Mouse (Mus musculus) kidney, embryonic 16.5 days (tissue): ENCODE results near the gene Slc38a6. TPM values are rescaled to one million over a fixed set of nuclear protein-coding genes. Genes with fewer than 3 reads are reported as not detected.

ENCODE experiments used
- ATAC-seq: fragments of 200-750 bp; cut with Nextera tagmentation; 2 replicates; pipeline ENCODE4 v1.8.0; 2017; ENCODE audit warnings: moderate TSS enrichment; ENCODE audit not compliant: low FRiP score, low TSS enrichment
- H3K27ac ChIP-seq: fragments of 300-500 bp; sonication (generic); 2 replicates; pipeline ENCODE4 v1.5.1; 2014; ENCODE audit warnings: low read length
- H3K27me3 ChIP-seq: fragments of 300-500 bp; sonication (generic); 2 replicates; pipeline ENCODE4 v1.6.1; 2014; ENCODE audit warnings: low read length, control low read depth, mixed read lengths; ENCODE audit not compliant: insufficient read depth
- H3K36me3 ChIP-seq: fragments of 300-500 bp; sonication (generic); 2 replicates; pipeline ENCODE4 v1.6.1; 2014; ENCODE audit warnings: low read length, control low read depth, mixed read lengths; ENCODE audit not compliant: insufficient read depth
- H3K4me1 ChIP-seq: fragments of 300-500 bp; sonication (generic); 2 replicates; pipeline ENCODE4 v1.6.1; 2014; ENCODE audit warnings: low read length, control low read depth, mixed read lengths; ENCODE audit not compliant: insufficient read depth
- H3K4me2 ChIP-seq: fragments of 300-500 bp; sonication (generic); replicated peaks from 2 replicates; pipeline ENCODE4 v1.6.1; 2014; ENCODE audit warnings: low read depth, low read length
- H3K4me3 ChIP-seq: fragments of 300-500 bp; sonication (generic); 2 replicates; pipeline ENCODE4 v1.5.1; 2014; ENCODE audit warnings: mild to moderate bottlenecking, low read length
- H3K9ac ChIP-seq: fragments of 300-500 bp; sonication (generic); replicated peaks from 2 replicates; pipeline ENCODE4 v1.6.1; 2014; ENCODE audit warnings: low read length
- H3K9me3 ChIP-seq: fragments of 300-500 bp; sonication (generic); 2 replicates; pipeline ENCODE4 v1.6.1; 2016; ENCODE audit warnings: low read length, control low read depth
- WGBS: fragments of 180-500 bp; shearing (Covaris S2); extraction: QIAGEN DNeasy Blood & Tissue Kit; methylation state at CpG from one replicate; pipeline ENCODE4 v1.1.7; 2014; 5-methylcytosine and 5-hydroxymethylcytosine counted together
- polyA plus RNA-seq: library from polyadenylated mRNA; unstranded; fragments of >200 nt; fragmentation: Nextera tagmentation; extraction: Ambion mirVana; gene quantifications from 2 replicates; pipeline ENCODE4 v1.2.1, GENCODE M21; 2015

Slc38a6 gene
- polyA plus RNA-seq, 1 experiment from 2014 or later, result 6.0 TPM

DNA sequence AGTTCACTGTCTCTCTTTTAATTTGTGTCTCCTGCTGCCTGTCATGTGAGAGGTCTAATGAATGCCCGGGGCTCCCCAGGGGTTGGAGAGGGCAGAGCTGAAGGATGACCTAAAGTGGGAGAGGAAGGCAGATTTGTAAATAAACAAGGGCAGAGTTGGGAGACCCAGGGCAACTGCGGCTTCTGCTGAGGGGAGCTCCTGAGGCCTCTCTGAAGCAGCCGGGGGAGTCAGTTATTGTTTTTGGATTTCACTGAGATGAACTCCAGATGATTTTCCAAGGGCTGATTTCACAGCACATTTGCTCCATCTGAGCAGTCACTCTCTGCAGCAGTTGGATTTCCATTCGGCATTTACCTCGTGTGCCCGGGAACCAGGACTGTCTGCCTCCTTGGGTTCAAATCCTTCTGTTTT is 107.3 kb downstream of the Slc38a6 start:
- 10% methylated on average over 6 of the region's 6 CpGs for WGBS
- no peak overlapping the region for H3K27ac ChIP-seq

DNA sequence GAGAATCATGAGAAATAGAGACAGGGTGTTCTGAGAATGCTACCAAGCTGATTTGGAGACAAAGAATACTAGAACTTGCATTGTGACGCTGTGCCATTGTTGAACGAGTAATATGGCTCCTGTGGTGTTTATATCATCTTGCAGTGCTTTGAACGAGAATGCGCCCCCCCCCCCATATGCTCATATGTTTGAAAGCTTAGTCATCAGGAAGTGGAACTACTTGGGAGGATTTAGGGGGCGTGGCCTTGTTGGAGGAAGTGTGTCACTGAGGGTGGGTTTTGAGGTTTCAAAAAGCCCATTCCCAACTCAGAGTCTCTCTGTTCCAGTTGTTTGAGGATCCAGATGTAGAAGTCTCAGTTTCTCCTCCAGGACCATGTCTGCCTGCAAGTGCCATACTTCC is 108.0 kb downstream of the Slc38a6 start:
- no peak overlapping the region for H3K9ac ChIP-seq
- H3K4me3 ChIP-seq, result no peak overlapping the region
- H3K36me3 ChIP-seq, result no peaks in the 10 kb centered on the region
- no peak overlapping the region for H3K27ac ChIP-seq
- H3K4me1 ChIP-seq, result peaks cover 8% of the 10 kb centered on the region
- no peak for ATAC-seq
- WGBS, result 80% methylated on average over 5 of the region's 5 CpGs
- H3K9me3 ChIP-seq, result 0 out of 2 replicates have a peak, but pooled peaks cover 6% of the 10 kb centered on the region
- H3K4me2 ChIP-seq, result no peak overlapping the region
- no peaks in the 10 kb centered on the region for H3K27me3 ChIP-seq

More for the DNA sequence above, 107.3 kb downstream of the Slc38a6 start:
- H3K4me2 ChIP-seq, result no peak overlapping the region
- ATAC-seq, result no peak
- no peak overlapping the region for H3K4me3 ChIP-seq
- no peaks in the 10 kb centered on the region for H3K27me3 ChIP-seq
- no peaks in the 10 kb centered on the region for H3K36me3 ChIP-seq
- 0 out of 2 replicates have a peak, but pooled peaks cover 6% of the 10 kb centered on the region for H3K9me3 ChIP-seq
- H3K9ac ChIP-seq, result no peak overlapping the region
- peaks cover 8% of the 10 kb centered on the region for H3K4me1 ChIP-seq

DNA sequence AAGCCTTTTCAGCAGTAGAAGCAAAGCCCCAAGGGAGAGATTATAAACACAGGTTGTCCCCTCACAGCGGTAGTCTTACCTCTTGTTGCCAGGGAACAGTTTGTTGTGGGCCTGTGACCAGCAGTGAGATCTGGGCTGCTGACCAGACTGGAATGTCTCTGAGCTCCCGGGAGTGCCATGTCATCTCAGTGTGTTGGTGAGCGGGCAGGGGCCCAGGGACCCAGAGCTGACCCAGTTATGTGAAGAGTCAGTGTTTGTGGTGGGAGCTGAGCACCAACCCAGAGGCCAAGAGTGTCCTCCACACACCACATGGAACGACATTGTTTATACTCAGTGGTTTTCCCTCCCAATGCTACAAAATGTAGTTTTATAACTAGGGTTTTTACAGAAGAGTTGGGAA is 112.8 kb downstream of the Slc38a6 start:
- H3K36me3 ChIP-seq, result no peaks in the 10 kb centered on the region
- no peak overlapping the region for H3K27ac ChIP-seq
- 0 out of 2 replicates have a peak, but pooled peaks cover 6% of the 10 kb centered on the region for H3K9me3 ChIP-seq
- no peak overlapping the region for H3K4me2 ChIP-seq
- no peak for ATAC-seq
- no peak overlapping the region for H3K4me3 ChIP-seq
- no peak overlapping the region for H3K9ac ChIP-seq
- H3K27me3 ChIP-seq, result no peaks in the 10 kb centered on the region
- H3K4me1 ChIP-seq, result peaks cover 4% of the 10 kb centered on the region; the same call in 1 of the 2 replicates
- WGBS, result 51% methylated on average over 4 of the region's 4 CpGs

- H3K4me1 ChIP-seq, result peaks cover 10% of the 10 kb centered on the region
- H3K9ac ChIP-seq, result no peak overlapping the region
- 68% methylated on average over 4 of the region's 4 CpGs for WGBS
- H3K27ac ChIP-seq, result no peak overlapping the region
- H3K27me3 ChIP-seq, result no peaks in the 10 kb centered on the region
- no peaks in the 10 kb centered on the region for H3K9me3 ChIP-seq
- H3K4me2 ChIP-seq, result no peak overlapping the region
- no peak for ATAC-seq
- H3K36me3 ChIP-seq, result no peaks in the 10 kb centered on the region
- H3K4me3 ChIP-seq, result no peak overlapping the region
Measured at GRCm38 (mm10) chr12:73400481-73401025, 114.0 kb downstream of the Slc38a6 start.

- H3K9ac ChIP-seq, result no peak overlapping the region
- H3K36me3 ChIP-seq, result no peaks in the 10 kb centered on the region
- H3K4me1 ChIP-seq, result peaks cover 10% of the 10 kb centered on the region
- no peak overlapping the region for H3K4me2 ChIP-seq
- no peaks in the 10 kb centered on the region for H3K9me3 ChIP-seq
- no peak overlapping the region for H3K27ac ChIP-seq
- no peak overlapping the region for H3K4me3 ChIP-seq
- WGBS, result 73% methylated on average over 3 of the region's 3 CpGs
- no peak for ATAC-seq
- no peaks in the 10 kb centered on the region for H3K27me3 ChIP-seq
Measured at GRCm38 (mm10) chr12:73401520-73402130, 115.0 kb downstream of the Slc38a6 start.

DNA sequence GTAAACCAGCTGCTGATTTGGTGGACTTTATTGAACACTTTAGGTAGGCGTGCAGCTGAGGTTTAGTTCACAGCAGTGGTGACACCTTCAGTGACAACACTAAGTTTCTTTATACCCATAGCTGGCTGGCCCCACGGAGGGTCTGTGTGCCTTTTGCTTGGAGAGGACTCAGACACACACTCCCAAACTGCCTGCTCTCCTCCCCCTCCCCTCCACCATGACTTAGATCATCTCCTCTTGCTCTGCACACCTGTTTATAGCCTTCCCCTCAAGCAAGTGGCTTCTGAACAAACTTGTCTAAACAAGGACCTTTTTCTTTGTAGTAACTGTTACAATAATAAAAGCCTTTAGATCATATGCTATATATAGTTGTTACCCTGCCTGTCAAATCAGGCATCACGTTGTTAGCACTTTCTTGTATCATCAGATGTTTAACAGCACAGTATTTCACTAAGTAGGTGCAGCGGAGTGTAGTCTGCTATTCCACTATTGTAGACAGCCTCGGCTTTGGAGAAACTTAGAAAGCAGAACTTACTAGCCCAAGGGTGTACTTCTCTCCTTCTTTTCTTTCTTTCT is 115.6 kb downstream of the Slc38a6 start:
- 64% methylated on average over 5 of the region's 5 CpGs for WGBS
- Histone ChIP-seq H3K4me2 (no peak overlapping the region), H3K9ac (no peak overlapping the region), H3K9me3 (no peaks in the 10 kb centered on the region), H3K4me3 (no peak overlapping the region), H3K27ac (no peak overlapping the region), H3K4me1 (peaks cover 10% of the 10 kb centered on the region), H3K36me3 (no peaks in the 10 kb centered on the region), H3K27me3 (no peaks in the 10 kb centered on the region)
- no peak for ATAC-seq

- H3K36me3 ChIP-seq, result no peaks in the 10 kb centered on the region
- no peaks in the 10 kb centered on the region for H3K27me3 ChIP-seq
- H3K4me1 ChIP-seq, result peaks cover 10% of the 10 kb centered on the region
- H3K9me3 ChIP-seq, result no peaks in the 10 kb centered on the region
- no peak for ATAC-seq
- H3K4me2 ChIP-seq, result no peak overlapping the region
- no peak overlapping the region for H3K9ac ChIP-seq
- H3K4me3 ChIP-seq, result no peak overlapping the region
- 81% methylated on average over 11 of the region's 11 CpGs for WGBS
- H3K27ac ChIP-seq, result no peak overlapping the region
Measured at GRCm38 (mm10) chr12:73402851-73403665, 116.5 kb downstream of the Slc38a6 start.

Other genes with a start within 250 kb of the Slc38a6 start
- 0.47 and 0.66 TPM in 2 replicates for gene Six1, start 232.9 kb upstream of the Slc38a6 start, polyA plus RNA-seq
- 3.9 TPM in 2 replicates for gene Six4, start 173.3 kb upstream of the Slc38a6 start, polyA plus RNA-seq
- 32.5 and 35.8 TPM in 2 replicates for gene Mnat1, start 163.1 kb upstream of the Slc38a6 start, polyA plus RNA-seq
- gene Trmt5, start 69 bp upstream of the Slc38a6 start, polyA plus RNA-seq, result 18.5 and 19.5 TPM in 2 replicates